Mouse (Mus musculus) olfactory bulb, adult 2 months (tissue): ENCODE results near the gene Uggt2.

Source experiments
- CTCF ChIP-seq: fragments of 200-500 bp; IDR thresholded peaks from 2 replicates; pipeline ENCODE4 v1.5.1; 2012; ENCODE audit warnings: low read depth, mild to moderate bottlenecking, low read length, moderate library complexity; ENCODE audit not compliant: insufficient read depth
- POLR2A ChIP-seq: fragments of 200-500 bp; IDR thresholded peaks from 2 replicates; pipeline ENCODE4 v1.6.1; 2012; ENCODE audit warnings: mild to moderate bottlenecking, low read depth, low read length, moderate library complexity; ENCODE audit not compliant: insufficient read depth

DNA sequence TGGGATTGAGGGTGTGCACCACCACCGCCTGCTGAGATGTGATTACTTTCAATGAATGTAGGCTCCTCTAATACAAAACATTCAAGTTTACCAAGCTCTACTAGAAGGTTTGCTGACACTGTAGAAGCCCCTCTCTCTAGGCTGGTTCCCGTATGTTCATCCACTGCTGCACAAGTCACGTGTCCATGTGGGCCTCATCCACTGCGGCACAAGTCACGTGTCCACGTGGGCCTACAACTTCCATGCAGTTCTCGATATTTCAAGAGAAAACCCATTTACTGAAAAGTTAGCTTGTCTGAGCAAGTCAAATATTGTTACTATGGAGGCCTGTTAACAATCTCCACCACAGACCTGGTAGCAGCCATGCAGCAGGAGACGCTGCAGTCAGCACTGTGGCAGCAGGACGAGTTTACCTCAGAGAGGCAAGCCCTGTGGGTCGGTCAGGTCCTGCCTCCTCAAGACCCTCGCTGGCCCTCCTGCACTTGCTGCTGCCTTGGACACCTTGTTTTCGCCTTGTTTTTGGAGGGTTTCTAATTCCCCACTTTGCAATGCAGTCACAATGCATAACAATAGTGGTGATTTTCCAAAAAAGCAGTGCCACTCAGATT lies 62.0 kb downstream of the Uggt2 start:
- no peak for TF ChIP-seq POLR2A
- TF ChIP-seq CTCF = no peak
